Mouse (Mus musculus) E14TG2a.4 (cell line): ENCODE results near the gene Npm3.

ENCODE experiments used
- H3K27me3 ChIP-seq: 2 replicates; pipeline ENCODE4 v1.6.1; 2014; ENCODE audit warnings: low read length, control low read depth; ENCODE audit not compliant: insufficient read depth
- H3K36me3 ChIP-seq: 2 replicates; pipeline ENCODE4 v1.6.1; 2014; ENCODE audit warnings: low read length, control low read depth; ENCODE audit not compliant: insufficient read depth
- H3K4me1 ChIP-seq: replicated peaks from 2 replicates; pipeline ENCODE4 v1.6.1; 2014; ENCODE audit warnings: low read depth, low read length, control low read depth
- H3K4me3 ChIP-seq: replicated peaks from 2 replicates; pipeline ENCODE4 v1.5.1; 2014; ENCODE audit warnings: mild to moderate bottlenecking, low read length
- H3K9me3 ChIP-seq: 2 replicates; pipeline ENCODE4 v1.6.1; 2014; ENCODE audit warnings: low read length, control low read depth
- CTCF ChIP-seq: conservative IDR thresholded peaks from 2 replicates; pipeline ENCODE4 v1.5.1; 2014; ENCODE audit warnings: low read length
- NANOG ChIP-seq: IDR thresholded peaks from 2 replicates; pipeline ENCODE4 v1.6.1; 2014; ENCODE audit warnings: borderline replicate concordance, low read length, mixed read lengths
- POU5F1 ChIP-seq: IDR thresholded peaks from 2 replicates; pipeline ENCODE4 v1.6.1; 2014; ENCODE audit warnings: low read length, borderline replicate concordance

Npm3 gene

DNA sequence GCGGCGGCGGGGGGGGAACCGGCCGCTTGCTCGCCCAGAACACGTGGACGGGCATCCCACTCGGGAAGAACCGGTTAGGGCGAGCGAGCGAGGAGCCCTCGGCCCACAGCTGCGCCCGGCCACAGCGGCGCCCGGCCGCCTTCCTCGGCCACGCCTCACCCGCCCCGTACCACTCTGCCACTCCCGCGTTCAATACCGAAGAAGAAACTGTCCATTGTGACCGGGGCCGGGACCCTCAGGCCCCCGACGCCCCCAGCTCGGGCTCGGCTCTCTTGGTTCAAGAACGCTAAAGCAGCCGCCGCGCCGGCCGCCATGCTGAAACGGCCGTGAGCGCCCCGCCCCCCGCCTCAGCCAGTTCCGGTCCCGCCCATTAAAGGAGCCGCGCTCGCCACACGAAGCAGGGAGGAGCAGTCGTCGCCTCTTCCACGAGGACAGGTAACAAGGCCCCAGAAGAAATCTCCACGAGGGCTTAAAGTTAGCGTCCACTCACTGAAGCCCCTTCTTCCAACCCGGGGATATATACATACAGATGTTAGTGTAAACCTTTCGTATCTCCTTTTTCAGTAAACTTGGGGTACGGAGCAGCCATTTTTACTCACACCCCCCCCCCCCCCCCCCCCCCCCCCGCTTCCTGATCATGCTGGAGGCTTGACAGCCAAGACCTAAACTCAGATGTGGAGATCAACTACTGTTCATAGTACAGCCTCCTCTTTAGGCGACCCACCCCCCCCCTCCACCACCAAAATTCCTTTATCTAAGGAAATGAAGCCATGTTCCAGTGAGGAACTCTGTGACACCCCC is at the start of gene Npm3:
Gene Npm3, minus strand, starts transcription at position 349 of the 801 bp plus-strand sequence.
- peaks cover 18% of the 10 kb centered on the region for H3K27me3 ChIP-seq
- H3K36me3 ChIP-seq, result peaks cover 59% of the 10 kb centered on the region
- peak within 1 kb of the TSS; percentile 98 for H3K4me3 ChIP-seq
- H3K9me3 ChIP-seq, result no peaks in the 10 kb centered on the region
- TF ChIP-seq CTCF, result no peak
- no peak for TF ChIP-seq POU5F1
- no peak for TF ChIP-seq NANOG
- H3K4me1 ChIP-seq, result peaks cover 69% of the 10 kb centered on the region

DNA sequence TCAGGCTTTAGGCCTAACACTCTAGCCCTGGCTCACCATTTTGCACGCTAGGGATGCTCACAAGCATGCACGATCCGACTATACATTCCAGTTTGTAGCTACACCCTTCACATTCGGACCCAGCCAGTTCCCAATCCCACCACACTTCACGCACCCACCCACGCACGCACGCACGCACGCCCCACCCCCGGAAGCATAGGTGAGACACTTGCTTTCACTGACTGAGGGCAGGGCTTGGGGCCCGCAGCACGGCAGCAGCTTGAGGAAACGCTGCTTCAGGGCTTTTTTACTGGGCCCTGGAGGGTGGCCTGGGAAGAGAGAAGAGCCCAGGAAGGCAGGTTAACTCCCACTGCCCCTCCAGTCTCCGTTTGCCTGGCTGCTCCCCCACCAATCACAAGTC is 47.5 kb upstream of the Npm3 start:
- TF ChIP-seq POU5F1, result no peak
- no peak for TF ChIP-seq NANOG
- no peak for TF ChIP-seq CTCF
- H3K36me3 ChIP-seq, result peaks cover 9% of the 10 kb centered on the region
- H3K4me1 ChIP-seq, result peaks cover 53% of the 10 kb centered on the region
- H3K4me3 ChIP-seq, result peak overlapping the region; percentile 60
- no peaks in the 10 kb centered on the region for H3K9me3 ChIP-seq
- H3K27me3 ChIP-seq, result no peaks in the 10 kb centered on the region

DNA sequence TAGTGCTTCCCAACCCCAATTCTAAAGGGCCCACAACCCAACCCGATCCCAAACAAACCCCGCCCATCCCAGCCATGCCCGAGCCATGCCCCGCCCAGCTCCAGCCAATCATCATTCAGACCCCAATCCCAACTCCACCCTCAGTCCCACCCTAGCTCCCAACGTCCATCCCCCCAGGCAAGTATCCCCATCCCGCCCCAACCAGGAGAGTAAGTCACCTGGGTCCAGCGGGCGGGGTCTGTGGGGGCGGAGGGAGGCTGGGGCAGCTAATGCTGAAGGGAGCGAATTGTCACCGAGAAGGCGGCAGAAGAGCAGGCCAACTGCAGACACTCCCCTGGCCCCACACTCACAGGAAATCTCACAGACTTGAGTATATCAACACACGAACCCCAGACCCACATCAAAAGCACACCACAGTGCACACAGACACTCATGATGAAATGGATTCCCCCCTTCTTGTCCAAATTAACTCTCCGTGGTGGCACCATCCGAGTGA is 46.7 kb upstream of the Npm3 start:
- peak overlapping the region; percentile 64 for H3K4me3 ChIP-seq
- H3K36me3 ChIP-seq, result peaks cover 9% of the 10 kb centered on the region
- TF ChIP-seq CTCF (no peak), POU5F1 (no peak), NANOG (no peak)
- no peaks in the 10 kb centered on the region for H3K27me3 ChIP-seq
- peaks cover 60% of the 10 kb centered on the region for H3K4me1 ChIP-seq
- H3K9me3 ChIP-seq, result no peaks in the 10 kb centered on the region

DNA sequence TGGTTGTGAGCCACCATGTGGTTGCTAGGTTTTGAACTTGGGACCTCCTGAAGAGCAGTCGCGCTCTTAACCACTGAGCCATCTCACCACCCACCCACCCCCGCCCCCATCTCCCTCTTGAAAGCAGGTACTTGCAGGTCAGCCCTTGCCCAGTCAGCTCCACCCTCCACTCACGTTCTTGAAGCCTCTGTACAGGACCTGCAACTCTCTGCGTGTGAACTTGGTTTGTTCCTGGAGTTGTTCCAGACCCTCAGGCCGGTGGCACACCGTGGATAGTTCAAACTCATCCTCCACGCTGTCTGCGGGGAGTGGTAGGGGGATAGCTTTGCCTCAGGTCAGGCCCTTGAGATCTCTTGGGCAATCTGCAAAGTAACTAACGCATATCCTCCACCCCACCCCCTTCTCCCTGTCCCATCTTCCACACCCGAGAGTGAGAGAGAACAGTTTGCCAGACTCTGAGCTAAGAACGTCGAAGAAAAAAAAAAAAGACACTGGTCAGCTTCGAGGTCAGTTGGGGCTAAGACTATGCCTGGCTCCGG is 46.1 kb upstream of the Npm3 start:
- H3K4me3 ChIP-seq, result peak overlapping the region; percentile 64
- peaks cover 9% of the 10 kb centered on the region for H3K36me3 ChIP-seq
- peaks cover 66% of the 10 kb centered on the region for H3K4me1 ChIP-seq
- H3K9me3 ChIP-seq, result no peaks in the 10 kb centered on the region
- H3K27me3 ChIP-seq, result no peaks in the 10 kb centered on the region
- TF ChIP-seq NANOG (no peak), CTCF (no peak), POU5F1 (no peak)

DNA sequence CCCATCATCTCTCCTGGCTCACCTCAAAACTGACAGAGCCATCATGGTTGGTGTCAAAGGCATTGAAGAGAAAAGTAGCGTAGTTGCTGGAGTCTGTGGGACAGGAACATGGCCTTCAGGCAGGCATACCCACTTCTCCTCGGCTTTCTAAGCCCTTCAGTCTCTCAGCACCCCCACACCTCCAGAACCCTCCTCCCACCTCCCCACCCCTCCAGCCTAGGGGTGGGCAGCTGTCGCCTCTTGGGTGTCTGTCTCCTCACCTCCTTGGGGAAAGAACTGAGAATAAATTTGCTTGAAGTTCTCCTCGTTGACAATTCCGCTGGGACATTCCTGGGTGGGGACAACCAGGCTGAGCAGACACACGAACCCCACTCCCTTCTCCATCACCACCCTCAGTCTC is 45.3 kb upstream of the Npm3 start:
- Histone ChIP-seq H3K4me3 (no peak overlapping the region), H3K36me3 (peaks cover 9% of the 10 kb centered on the region), H3K4me1 (peaks cover 72% of the 10 kb centered on the region), H3K9me3 (no peaks in the 10 kb centered on the region), H3K27me3 (no peaks in the 10 kb centered on the region)
- TF ChIP-seq POU5F1 (no peak), NANOG (no peak), CTCF (no peak)

DNA sequence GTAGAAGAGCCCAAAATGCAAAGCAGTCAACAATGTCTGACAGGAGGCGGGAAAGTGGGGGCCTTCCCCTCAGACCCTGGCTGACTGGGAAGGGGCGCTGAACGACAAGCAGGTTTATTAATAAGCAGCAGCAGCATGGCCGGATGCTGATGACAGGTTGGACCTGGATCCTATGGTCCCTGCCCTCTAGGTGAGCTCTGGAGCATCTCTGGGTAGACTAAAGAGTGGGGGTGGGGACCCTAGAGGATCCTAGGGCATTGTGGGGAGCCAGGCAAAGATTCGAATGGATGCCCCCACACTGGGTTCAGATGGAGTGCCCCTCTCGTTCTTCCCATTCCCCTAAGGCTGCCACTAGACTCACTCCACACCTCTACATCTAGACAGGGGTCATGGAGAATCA is 43.0 kb upstream of the Npm3 start:
- peaks cover 9% of the 10 kb centered on the region for H3K36me3 ChIP-seq
- H3K4me1 ChIP-seq, result peaks cover 76% of the 10 kb centered on the region
- no peak overlapping the region for H3K4me3 ChIP-seq
- no peaks in the 10 kb centered on the region for H3K27me3 ChIP-seq
- H3K9me3 ChIP-seq, result no peaks in the 10 kb centered on the region
- no peak for TF ChIP-seq CTCF
- TF ChIP-seq POU5F1, result no peak
- TF ChIP-seq NANOG, result no peak

DNA sequence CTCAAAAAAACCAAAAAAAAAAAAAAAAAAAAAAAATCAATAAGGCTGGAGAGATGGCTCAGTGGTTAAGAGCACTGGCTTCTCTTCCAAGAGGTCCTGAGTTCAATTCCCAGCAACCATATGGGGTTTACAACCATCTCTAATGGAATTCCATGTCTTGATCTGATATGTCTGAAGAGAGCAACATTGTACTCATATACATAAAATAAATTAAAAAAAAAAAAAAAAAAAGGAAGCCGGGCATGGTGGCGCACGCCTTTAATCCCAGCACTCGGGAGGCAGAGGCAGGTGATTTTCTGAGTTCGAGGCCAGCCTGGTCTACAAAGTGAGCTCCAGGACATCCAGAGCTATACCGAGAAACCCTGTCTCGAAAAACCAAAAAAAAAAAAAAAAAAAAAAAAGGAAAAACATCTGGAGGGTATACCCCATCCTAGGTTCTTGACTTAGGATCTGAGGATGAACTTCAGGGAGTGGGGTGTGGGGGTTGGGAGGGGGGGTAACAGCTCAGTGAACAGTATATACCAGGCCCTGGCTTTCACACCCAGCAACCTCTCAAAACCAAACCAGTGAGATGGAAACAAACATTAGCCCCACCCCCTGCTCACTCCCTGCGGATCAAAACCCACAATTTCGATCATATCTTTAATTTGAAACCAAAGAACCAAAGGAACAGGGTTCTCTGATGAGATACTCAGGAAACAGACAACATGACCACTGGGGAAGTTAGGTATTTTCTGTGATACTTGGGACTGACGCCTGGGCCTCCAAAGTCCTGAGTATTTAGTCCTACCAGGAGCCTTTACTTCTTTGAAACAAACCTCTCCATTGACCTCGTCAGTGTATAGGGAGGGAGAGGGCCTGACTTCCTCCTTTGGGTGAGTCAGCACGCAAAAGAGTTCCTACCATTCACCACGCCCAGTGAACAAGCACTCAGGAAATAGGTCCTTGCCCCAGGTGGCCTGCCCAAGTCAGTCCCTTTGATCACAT is 40.8 kb upstream of the Npm3 start:
- Histone ChIP-seq H3K9me3 (no peaks in the 10 kb centered on the region), H3K4me3 (no peak overlapping the region), H3K36me3 (peaks cover 9% of the 10 kb centered on the region), H3K27me3 (no peaks in the 10 kb centered on the region), H3K4me1 (peaks cover 73% of the 10 kb centered on the region)
- TF ChIP-seq CTCF, result no peak
- no peak for TF ChIP-seq POU5F1
- TF ChIP-seq NANOG, result no peak

DNA sequence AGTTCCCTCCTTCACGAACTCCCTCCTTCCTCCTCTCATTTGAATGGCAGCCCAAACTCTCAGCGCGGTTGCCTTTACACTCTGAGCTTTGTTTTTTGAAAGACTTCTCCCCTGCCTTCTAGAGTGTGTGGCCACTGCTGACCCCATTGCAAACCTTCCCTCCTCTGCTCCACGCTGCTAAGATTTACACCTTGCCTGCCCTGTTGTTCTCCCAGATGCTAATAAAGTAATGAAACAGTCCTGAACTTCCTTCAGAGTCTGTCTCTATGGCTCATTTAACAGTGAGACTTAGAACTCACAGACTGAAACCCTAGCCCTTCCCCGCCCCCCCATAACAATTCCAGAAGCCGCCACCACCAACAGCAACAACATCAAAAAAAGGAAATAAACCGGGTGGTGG is 40.0 kb upstream of the Npm3 start:
- Histone ChIP-seq H3K4me3 (no peak overlapping the region), H3K4me1 (peaks cover 72% of the 10 kb centered on the region), H3K36me3 (peaks cover 9% of the 10 kb centered on the region), H3K27me3 (no peaks in the 10 kb centered on the region), H3K9me3 (no peaks in the 10 kb centered on the region)
- no peak for TF ChIP-seq CTCF
- no peak for TF ChIP-seq NANOG
- no peak for TF ChIP-seq POU5F1
